Comparison of ENCODE assay signal across 9 mouse cellular contexts in the genomic region with DNA sequence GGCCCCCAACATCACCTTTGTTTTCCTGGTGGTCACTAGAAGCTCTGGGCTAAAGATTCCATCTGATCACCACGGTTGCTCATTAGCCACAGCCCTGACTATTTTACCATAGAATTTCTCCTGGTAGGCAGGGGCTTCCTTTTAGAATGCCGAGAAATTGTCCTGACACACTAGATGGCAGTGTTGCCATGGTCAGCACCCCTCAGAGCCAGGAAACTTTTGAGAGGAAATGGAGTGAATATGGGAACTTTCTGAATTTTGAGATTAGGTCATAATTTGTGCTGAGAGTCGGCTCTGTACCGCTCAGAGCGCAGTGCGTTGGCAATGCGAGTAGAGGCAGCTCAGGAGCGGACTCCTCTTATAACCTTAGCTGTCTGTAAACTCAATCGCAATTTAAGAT.
DNase-seq lines count a peak whose midpoint lies in the region; ATAC-seq and TF ChIP-seq lines count a peak whose summit lies in the region.
"Had no signal": no experiment of that assay in that cellular context is flagged by ENCODE, and none has a peak within 500 bp of the region (broad histone marks: within the 10 kb centered on the region; RNA-seq: fewer than 3 reads in every experiment).

No protein-coding gene starts in this region.

- no peaks in the 10 kb centered on the region for H3K9me3 ChIP-seq in liver, embryonic 12.5 days (replicated peaks)
- no peaks in the 10 kb centered on the region for H3K9me3 ChIP-seq in limb, embryonic 13.5 days
- H3K9me3 ChIP-seq: megakaryocyte, embryonic 14.5 days had no signal

- no peak overlapping the region for H3K27ac ChIP-seq in liver, embryonic 12.5 days
- H3K27ac ChIP-seq in embryonic fibroblast, embryonic 13.5 days (ENCODE audit: insufficient read depth, low read length): no peak overlapping the region
- H3K27ac ChIP-seq in limb, embryonic 13.5 days: no peak overlapping the region

- H3K36me3 ChIP-seq in liver, embryonic 12.5 days: no peaks in the 10 kb centered on the region
- peaks cover 18% of the 10 kb centered on the region for H3K36me3 ChIP-seq in limb, embryonic 13.5 days

- H3K4me2 ChIP-seq in liver, embryonic 12.5 days: no peak overlapping the region
- no peak overlapping the region for H3K4me2 ChIP-seq in limb, embryonic 13.5 days (replicated peaks)

- TF ChIP-seq CTCF in embryonic fibroblast, embryonic 13.5 days (IDR thresholded peaks at IDR 0.05; ENCODE audit: borderline replicate concordance, insufficient read depth, low read length): peak; percentile 38; the same call in 1 of the 2 replicates

- 54% methylated on average over 9 of the region's 9 CpGs for WGBS in liver, embryonic 12.5 days (ENCODE audit: insufficient replicate concordance)
- WGBS in limb, embryonic 13.5 days: 60% methylated on average over 9 of the region's 9 CpGs

- no peak overlapping the region for H3K9ac ChIP-seq in liver, embryonic 12.5 days
- no peak overlapping the region for H3K9ac ChIP-seq in limb, embryonic 13.5 days

- no peaks in the 10 kb centered on the region for H3K27me3 ChIP-seq in liver, embryonic 12.5 days (replicated peaks)
- H3K27me3 ChIP-seq in limb, embryonic 13.5 days: no peaks in the 10 kb centered on the region
- H3K27me3 ChIP-seq: megakaryocyte, embryonic 14.5 days had no signal

- H3K4me3 ChIP-seq in liver, embryonic 12.5 days: no peak overlapping the region
- H3K4me3 ChIP-seq in embryonic fibroblast, embryonic 13.5 days (ENCODE audit: insufficient read depth, low read length): no peak overlapping the region
- H3K4me3 ChIP-seq in limb, embryonic 13.5 days: no peak overlapping the region
- H3K4me3 ChIP-seq: megakaryocyte, embryonic 14.5 days had no signal

- ATAC-seq in liver, embryonic 12.5 days: no peak
- ATAC-seq in limb, embryonic 13.5 days (ENCODE audit: low FRiP score, low read depth): peak; percentile 54; the same call in 1 of the 2 replicates
- ATAC-seq in monocyte, adult 5-6 weeks (replicated peaks; ENCODE audit: insufficient number of reproducible peaks, low FRiP score, low TSS enrichment, poor library complexity, severe bottlenecking): no peak

- H3K4me1 ChIP-seq in liver, embryonic 12.5 days: no peaks in the 10 kb centered on the region
- H3K4me1 ChIP-seq in embryonic fibroblast, embryonic 13.5 days (ENCODE audit: control insufficient read depth, insufficient read depth, low read length): no peaks in the 10 kb centered on the region
- no peaks in the 10 kb centered on the region for H3K4me1 ChIP-seq in limb, embryonic 13.5 days
- H3K4me1 ChIP-seq: megakaryocyte, embryonic 14.5 days had no signal

- no peak for TF ChIP-seq POLR2A in embryonic fibroblast, embryonic 13.5 days (IDR thresholded peaks at IDR 0.05; ENCODE audit: low read depth, low read length)

- DNase-seq in cerebellum, postnatal 10 days: peak; percentile 61 to 64
- no peak for DNase-seq in cerebellum, adult 11-12 months
- peak; percentile 9 for DNase-seq in liver
- DNase-seq in yolk sac, embryonic 10.5 days (ENCODE audit: low spot score): peak; percentile 8
